In the genomic region with DNA sequence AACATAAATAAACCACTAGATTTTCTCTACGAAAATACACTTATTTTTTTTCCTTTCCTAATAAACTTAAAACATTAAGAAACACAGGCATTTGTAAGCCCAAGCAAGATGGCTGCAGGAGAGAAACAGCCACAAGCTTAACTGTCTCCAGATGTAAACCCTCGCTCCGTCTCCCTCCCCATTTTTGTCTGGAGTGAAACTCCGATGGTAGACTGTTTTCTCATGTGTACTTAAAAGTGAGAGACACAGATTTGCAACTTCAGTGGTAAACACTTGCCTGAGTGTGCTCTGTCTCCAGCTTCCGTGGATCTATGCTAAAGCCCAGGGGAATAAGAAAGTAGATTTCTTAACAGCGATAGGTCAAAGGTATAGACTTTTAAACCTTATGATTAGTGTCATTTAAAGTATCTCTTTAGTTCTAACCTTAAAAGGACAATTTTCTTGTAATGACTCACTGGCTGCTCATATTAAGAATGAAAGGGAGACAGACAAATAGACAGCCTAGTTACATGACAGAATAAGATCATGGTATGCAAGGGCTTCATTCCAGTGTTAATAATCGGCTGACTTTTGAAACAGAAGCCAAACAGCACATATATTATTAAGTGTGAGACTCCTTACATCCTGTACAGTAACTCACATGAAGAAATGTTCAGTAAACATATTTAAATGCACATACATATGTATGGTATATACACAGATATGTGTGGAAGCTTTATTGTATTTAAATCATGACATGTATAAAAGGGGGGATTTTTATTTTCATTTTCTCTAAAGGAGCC, we compare ENCODE assay signal across 24 mouse cellular contexts.
DNase-seq lines count a peak whose midpoint lies in the region; ATAC-seq lines count a peak whose summit lies in the region.
"Had no signal": no experiment of that assay in that cellular context is flagged by ENCODE, and none has a peak within 500 bp of the region (broad histone marks: within the 10 kb centered on the region; RNA-seq: fewer than 3 reads in every experiment).

No protein-coding gene starts in this region.

- H3K27me3 ChIP-seq in embryonic facial prominence, embryonic 13.5 days = no peaks in the 10 kb centered on the region
- H3K27me3 ChIP-seq in limb, embryonic 11.5 days (ENCODE audit: control insufficient read depth, insufficient read depth, low read length) = no peaks in the 10 kb centered on the region
- H3K27me3 ChIP-seq in forebrain, embryonic 12.5 days = no peaks in the 10 kb centered on the region
- H3K27me3 ChIP-seq: forebrain, embryonic 13.5 days; heart, embryonic 15.5 days; limb, embryonic 15.5 days; liver, embryonic 15.5 days; midbrain, embryonic 13.5 days; neural tube, embryonic 12.5 days had no signal

- H3K9me3 ChIP-seq in embryonic facial prominence, embryonic 13.5 days = no peaks in the 10 kb centered on the region
- H3K9me3 ChIP-seq in limb, embryonic 11.5 days (ENCODE audit: control insufficient read depth, low read length) = no peaks in the 10 kb centered on the region
- no peaks in the 10 kb centered on the region for H3K9me3 ChIP-seq in forebrain, embryonic 12.5 days
- H3K9me3 ChIP-seq: forebrain, embryonic 13.5 days; G1E; heart, embryonic 15.5 days; hindbrain, embryonic 10.5 days; limb, embryonic 15.5 days; liver, embryonic 15.5 days; midbrain, embryonic 13.5 days; neural tube, embryonic 12.5 days had no signal

- 23% methylated on average over 7 of the region's 7 CpGs for WGBS in embryonic facial prominence, embryonic 13.5 days
- WGBS in limb, embryonic 11.5 days = 39% methylated on average over 7 of the region's 7 CpGs
- WGBS in forebrain, embryonic 12.5 days = 79% methylated on average over 7 of the region's 7 CpGs

- H3K4me2 ChIP-seq in embryonic facial prominence, embryonic 13.5 days = peak overlapping the region; percentile 31
- H3K4me2 ChIP-seq in limb, embryonic 11.5 days (ENCODE audit: low read depth, severe bottlenecking) = no peak overlapping the region
- H3K4me2 ChIP-seq in forebrain, embryonic 12.5 days = no peak overlapping the region
- H3K4me2 ChIP-seq: forebrain, embryonic 13.5 days; heart, embryonic 15.5 days; limb, embryonic 15.5 days; liver, embryonic 15.5 days; midbrain, embryonic 13.5 days; neural tube, embryonic 12.5 days had no signal

- H3K4me1 ChIP-seq in embryonic facial prominence, embryonic 13.5 days = peaks cover 11% of the 10 kb centered on the region; the same call in 1 of the 2 replicates
- no peaks in the 10 kb centered on the region for H3K4me1 ChIP-seq in limb, embryonic 11.5 days (ENCODE audit: control insufficient read depth, insufficient read depth, low read length)
- no peaks in the 10 kb centered on the region for H3K4me1 ChIP-seq in forebrain, embryonic 12.5 days
- H3K4me1 ChIP-seq: forebrain, embryonic 13.5 days; heart, embryonic 15.5 days; hindbrain, embryonic 10.5 days; limb, embryonic 15.5 days; liver, embryonic 15.5 days; midbrain, embryonic 13.5 days; neural tube, embryonic 12.5 days had no signal

- H3K36me3 ChIP-seq in embryonic facial prominence, embryonic 13.5 days = no peaks in the 10 kb centered on the region
- H3K36me3 ChIP-seq in limb, embryonic 11.5 days (ENCODE audit: control insufficient read depth, insufficient read depth, low read length) = no peaks in the 10 kb centered on the region
- no peaks in the 10 kb centered on the region for H3K36me3 ChIP-seq in forebrain, embryonic 12.5 days (replicated peaks)
- H3K36me3 ChIP-seq: G1E; heart, embryonic 15.5 days; hindbrain, embryonic 10.5 days; limb, embryonic 15.5 days; liver, embryonic 15.5 days; midbrain, embryonic 13.5 days; neural tube, embryonic 12.5 days had no signal

- no peak overlapping the region for H3K9ac ChIP-seq in embryonic facial prominence, embryonic 13.5 days
- H3K9ac ChIP-seq in limb, embryonic 11.5 days (ENCODE audit: low read length) = no peak overlapping the region
- H3K9ac ChIP-seq in forebrain, embryonic 12.5 days = no peak overlapping the region
- H3K9ac ChIP-seq: forebrain, embryonic 13.5 days; heart, embryonic 15.5 days; limb, embryonic 15.5 days; liver, embryonic 15.5 days; midbrain, embryonic 13.5 days; neural tube, embryonic 12.5 days had no signal

- intact Hi-C loops in gastrocnemius, postnatal 36 days (cut with DNase I) = no loop called here

- H3K27ac ChIP-seq in embryonic facial prominence, embryonic 13.5 days = peak overlapping the region; percentile 74
- no peak overlapping the region for H3K27ac ChIP-seq in limb, embryonic 11.5 days (replicated peaks; ENCODE audit: low read depth, low read length)
- no peak overlapping the region for H3K27ac ChIP-seq in forebrain, embryonic 12.5 days
- H3K27ac ChIP-seq: forebrain, embryonic 13.5 days; heart, adult 2 months; heart, embryonic 15.5 days; hindbrain, embryonic 10.5 days; limb, embryonic 15.5 days; liver, embryonic 15.5 days; midbrain, embryonic 13.5 days; neural tube, embryonic 12.5 days; stomach, postnatal 0 days had no signal

- H3K4me3 ChIP-seq in embryonic facial prominence, embryonic 13.5 days = no peak overlapping the region
- no peak overlapping the region for H3K4me3 ChIP-seq in limb, embryonic 11.5 days (ENCODE audit: low read depth, low read length)
- H3K4me3 ChIP-seq in forebrain, embryonic 12.5 days (replicated peaks) = no peak overlapping the region
- H3K4me3 ChIP-seq: forebrain, embryonic 13.5 days; heart, adult 2 months; heart, embryonic 15.5 days; hindbrain, embryonic 10.5 days; limb, embryonic 15.5 days; liver, embryonic 15.5 days; midbrain, embryonic 13.5 days; neural tube, embryonic 12.5 days had no signal

- 0 out of 2 replicates have a peak, but pooled peaks have one; percentile 37 for ATAC-seq in embryonic facial prominence, embryonic 13.5 days (ENCODE audit: insufficient number of reproducible peaks, insufficient read depth, low FRiP score, low TSS enrichment, low read depth)
- ATAC-seq in limb, embryonic 11.5 days (ENCODE audit: insufficient number of reproducible peaks, low FRiP score, low TSS enrichment, low read depth) = peak; percentile 54; the same call in 1 of the 2 replicates
- ATAC-seq in forebrain, embryonic 12.5 days (ENCODE audit: low FRiP score) = no peak
- ATAC-seq: forebrain, embryonic 13.5 days; midbrain, embryonic 13.5 days had no signal

- DNase-seq in embryo, embryonic 10 days (ENCODE audit: low spot score) = peak; percentile 35
- DNase-seq in embryo, embryonic 9.5 days (ENCODE audit: extremely low spot score) = no peak
- peak; percentile 29 for DNase-seq in 3T3-L1 (ENCODE audit: low read depth, low spot score)
- peak; percentile 58 for DNase-seq in limb, embryonic 11.5 days (ENCODE audit: low spot score)
- DNase-seq in gastrocnemius, postnatal 36 days = no peak
- no peak for DNase-seq in kidney, adult 8-10 months
- DNase-seq: adrenal gland, postnatal 25 days; cerebellum, adult 11 months; cerebellum, postnatal 14 days; gastrocnemius, postnatal 14 days; heart, adult 2 months; kidney, postnatal 4 days; layer of hippocampus, adult 9-11 months had no signal

Comparison
In these comparisons a context has a peak if more than half of its experiments do, and no peak if none do; other contexts are left out.
1. DNase-seq: peak in embryo, embryonic 10 days (single experiment), 3T3-L1 (single experiment) and limb, embryonic 11.5 days (single experiment); none in embryo, embryonic 9.5 days (single experiment), gastrocnemius, postnatal 36 days (0 of 2) and kidney, adult 8-10 months (0 of 2).